Mouse (Mus musculus) liver, embryonic 16.5 days (tissue): ENCODE measurements at regions not wholly inside any gene's neighbourhood (a gene's known extent, or its start where the extent isn't known, plus 50 kb on each side); places are given as distances from the start of the nearest gene placed in this dataset.

Source experiments
- ATAC-seq: fragments of 200-750 bp; cut with Nextera tagmentation; 2 replicates; pipeline ENCODE4 v1.8.0; 2017; ENCODE audit warnings: low read depth, mild to moderate bottlenecking, moderate number of reproducible peaks, moderate library complexity
- H3K27ac ChIP-seq: fragments of 300-500 bp; sonication (generic); 2 replicates; pipeline ENCODE4 v1.5.1; 2014; ENCODE audit warnings: mild to moderate bottlenecking, low read length
- H3K27me3 ChIP-seq: fragments of 300-500 bp; sonication (generic); 2 replicates; pipeline ENCODE4 v1.6.1; 2014; ENCODE audit warnings: low read depth, low read length, mixed read lengths; ENCODE audit not compliant: control insufficient read depth, insufficient read depth
- H3K36me3 ChIP-seq: fragments of 300-500 bp; sonication (generic); 2 replicates; pipeline ENCODE4 v1.6.1; 2014; ENCODE audit warnings: mild to moderate bottlenecking; ENCODE audit not compliant: control insufficient read depth, insufficient read depth
- H3K4me1 ChIP-seq: fragments of 300-500 bp; sonication (generic); 2 replicates; pipeline ENCODE4 v1.6.1; 2014; ENCODE audit warnings: low read depth, low read length, mixed read lengths; ENCODE audit not compliant: control insufficient read depth
- H3K4me2 ChIP-seq: fragments of 300-500 bp; sonication (generic); 2 replicates; pipeline ENCODE4 v1.6.1; 2014; ENCODE audit warnings: low read depth, low read length, mixed read lengths
- H3K4me3 ChIP-seq: fragments of 300-500 bp; sonication (generic); 2 replicates; pipeline ENCODE4 v1.5.1; 2014; ENCODE audit warnings: low read depth, mild to moderate bottlenecking, low read length
- H3K9ac ChIP-seq: fragments of 300-500 bp; sonication (generic); 2 replicates; pipeline ENCODE4 v1.6.1; 2014; ENCODE audit warnings: low read depth, low read length
- H3K9me3 ChIP-seq: fragments of 300-500 bp; sonication (generic); replicated peaks from 2 replicates; pipeline ENCODE4 v1.6.1; 2016; ENCODE audit warnings: low read length; ENCODE audit not compliant: control insufficient read depth
- WGBS: fragments of 180-500 bp; shearing (Covaris S2); extraction: QIAGEN DNeasy Blood & Tissue Kit; methylation state at CpG from one replicate; pipeline ENCODE4 v1.1.7; 2014; ENCODE audit not compliant: insufficient replicate concordance; 5-methylcytosine and 5-hydroxymethylcytosine counted together

- Histone ChIP-seq H3K27me3 (no peaks in the 10 kb centered on the region), H3K27ac (no peak overlapping the region), H3K4me2 (no peak overlapping the region), H3K9me3 (no peaks in the 10 kb centered on the region), H3K9ac (no peak overlapping the region), H3K36me3 (no peaks in the 10 kb centered on the region), H3K4me1 (peaks cover 11% of the 10 kb centered on the region), H3K4me3 (no peak overlapping the region)
- WGBS: 68% methylated on average over 9 of the region's 9 CpGs
- ATAC-seq: no peak
These were observed 71.8 kb upstream of the Mrps10 start for GRCm38 (mm10) chr17:47296709-47297450.

GRCm38 (mm10) chr17:47295315-47296011 lies 73.2 kb upstream of the Mrps10 start:
- WGBS: 16% methylated on average over 17 of the region's 17 CpGs
- no peaks in the 10 kb centered on the region for H3K36me3 ChIP-seq
- peak overlapping the region; percentile 26; the same call in 1 of the 2 replicates for H3K27ac ChIP-seq
- no peaks in the 10 kb centered on the region for H3K9me3 ChIP-seq
- no peak overlapping the region for H3K9ac ChIP-seq
- H3K4me3 ChIP-seq: no peak overlapping the region
- no peaks in the 10 kb centered on the region for H3K27me3 ChIP-seq
- H3K4me1 ChIP-seq: peaks cover 11% of the 10 kb centered on the region
- ATAC-seq: peak; percentile 65
- H3K4me2 ChIP-seq: peak overlapping the region; percentile 1; the same call in 1 of the 2 replicates

GRCm38 (mm10) chr17:47294091-47294534 lies 74.6 kb upstream of the Mrps10 start:
- H3K4me1 ChIP-seq: peaks cover 6% of the 10 kb centered on the region
- no peaks in the 10 kb centered on the region for H3K36me3 ChIP-seq
- ATAC-seq: peak; percentile 51; the same call in 1 of the 2 replicates
- no peak overlapping the region for H3K4me3 ChIP-seq
- no peak overlapping the region for H3K4me2 ChIP-seq
- 26% methylated on average over 5 of the region's 5 CpGs for WGBS
- H3K27ac ChIP-seq: no peak overlapping the region; the same call in 1 of the 2 replicates
- no peaks in the 10 kb centered on the region for H3K9me3 ChIP-seq
- H3K9ac ChIP-seq: no peak overlapping the region
- no peaks in the 10 kb centered on the region for H3K27me3 ChIP-seq

GRCm38 (mm10) chr17:47293178-47293577 lies 75.5 kb upstream of the Mrps10 start:
- H3K9ac ChIP-seq: no peak overlapping the region
- H3K27me3 ChIP-seq: no peaks in the 10 kb centered on the region
- no peaks in the 10 kb centered on the region for H3K36me3 ChIP-seq
- ATAC-seq: no peak
- WGBS: 44% methylated on average over 8 of the region's 8 CpGs
- no peak overlapping the region for H3K4me2 ChIP-seq
- H3K27ac ChIP-seq: no peak overlapping the region
- H3K4me1 ChIP-seq: peaks cover 6% of the 10 kb centered on the region
- no peaks in the 10 kb centered on the region for H3K9me3 ChIP-seq
- no peak overlapping the region for H3K4me3 ChIP-seq

- 74% methylated on average over 1 of the region's 1 CpGs for WGBS
- no peak overlapping the region for H3K4me3 ChIP-seq
- no peak overlapping the region for H3K4me2 ChIP-seq
- no peaks in the 10 kb centered on the region for H3K36me3 ChIP-seq
- no peaks in the 10 kb centered on the region for H3K9me3 ChIP-seq
- H3K9ac ChIP-seq: no peak overlapping the region
- no peak overlapping the region for H3K27ac ChIP-seq
- peaks cover 6% of the 10 kb centered on the region for H3K4me1 ChIP-seq
- H3K27me3 ChIP-seq: no peaks in the 10 kb centered on the region
- ATAC-seq: no peak
These were observed 77.1 kb upstream of the Mrps10 start for GRCm38 (mm10) chr17:47291558-47291957.

GRCm38 (mm10) chr17:47285616-47286015 lies 83.1 kb upstream of the Mrps10 start:
- no peak for ATAC-seq

GRCm38 (mm10) chr17:47284236-47284635 lies 84.5 kb upstream of the Mrps10 start:
- Histone ChIP-seq H3K4me3 (no peak overlapping the region), H3K9ac (no peak overlapping the region), H3K4me2 (no peak overlapping the region), H3K9me3 (no peaks in the 10 kb centered on the region), H3K27ac (no peak overlapping the region), H3K4me1 (no peaks in the 10 kb centered on the region), H3K27me3 (no peaks in the 10 kb centered on the region), H3K36me3 (no peaks in the 10 kb centered on the region)
- WGBS: 68% methylated on average over 11 of the region's 11 CpGs
- ATAC-seq: no peak

More at GRCm38 (mm10) chr17:47285616-47286015, 83.1 kb upstream of the Mrps10 start:
- Histone ChIP-seq H3K4me2 (no peak overlapping the region), H3K36me3 (no peaks in the 10 kb centered on the region), H3K9me3 (no peaks in the 10 kb centered on the region), H3K27me3 (no peaks in the 10 kb centered on the region), H3K4me1 (no peaks in the 10 kb centered on the region), H3K27ac (no peak overlapping the region), H3K9ac (no peak overlapping the region), H3K4me3 (no peak overlapping the region)
- 61% methylated on average over 10 of the region's 10 CpGs for WGBS

GRCm38 (mm10) chr17:47283158-47283557 lies 85.5 kb upstream of the Mrps10 start:
- H3K36me3 ChIP-seq: no peaks in the 10 kb centered on the region
- 47% methylated on average over 4 of the region's 4 CpGs for WGBS
- ATAC-seq: no peak
- no peaks in the 10 kb centered on the region for H3K4me1 ChIP-seq
- no peak overlapping the region for H3K9ac ChIP-seq
- no peak overlapping the region for H3K4me2 ChIP-seq
- no peaks in the 10 kb centered on the region for H3K27me3 ChIP-seq
- H3K9me3 ChIP-seq: no peaks in the 10 kb centered on the region
- H3K27ac ChIP-seq: no peak overlapping the region
- H3K4me3 ChIP-seq: no peak overlapping the region

- Histone ChIP-seq H3K4me3 (no peak overlapping the region), H3K9ac (no peak overlapping the region), H3K4me2 (no peak overlapping the region), H3K27ac (no peak overlapping the region), H3K27me3 (no peaks in the 10 kb centered on the region), H3K4me1 (no peaks in the 10 kb centered on the region; the same call in 1 of the 2 replicates), H3K9me3 (no peaks in the 10 kb centered on the region), H3K36me3 (no peaks in the 10 kb centered on the region)
- ATAC-seq: no peak
- WGBS: 39% methylated on average over 3 of the region's 3 CpGs
These were observed 86.2 kb upstream of the Mrps10 start for GRCm38 (mm10) chr17:47282476-47282875.
